Mouse (Mus musculus) stomach, postnatal 0 days (tissue): Measurements from ENCODE around the gene Fam126a.

Source experiments
- CTCF ChIP-seq: IDR thresholded peaks from 2 replicates; pipeline ENCODE4 v1.5.1; 2016; ENCODE audit warnings: antibody characterized with exemption, low read depth, mild to moderate bottlenecking, moderate library complexity
- EP300 ChIP-seq: optimal IDR thresholded peaks from 2 replicates; pipeline ENCODE3; 2016; ENCODE audit warnings: antibody characterized with exemption

- TF ChIP-seq CTCF (no peak), EP300 (no peak)
These were observed 118.9 kb downstream of the Fam126a start for GRCm38 (mm10) chr5:23911556-23911955.
